Mouse (Mus musculus): ENCODE data around the gene Mgp.

DNA sequence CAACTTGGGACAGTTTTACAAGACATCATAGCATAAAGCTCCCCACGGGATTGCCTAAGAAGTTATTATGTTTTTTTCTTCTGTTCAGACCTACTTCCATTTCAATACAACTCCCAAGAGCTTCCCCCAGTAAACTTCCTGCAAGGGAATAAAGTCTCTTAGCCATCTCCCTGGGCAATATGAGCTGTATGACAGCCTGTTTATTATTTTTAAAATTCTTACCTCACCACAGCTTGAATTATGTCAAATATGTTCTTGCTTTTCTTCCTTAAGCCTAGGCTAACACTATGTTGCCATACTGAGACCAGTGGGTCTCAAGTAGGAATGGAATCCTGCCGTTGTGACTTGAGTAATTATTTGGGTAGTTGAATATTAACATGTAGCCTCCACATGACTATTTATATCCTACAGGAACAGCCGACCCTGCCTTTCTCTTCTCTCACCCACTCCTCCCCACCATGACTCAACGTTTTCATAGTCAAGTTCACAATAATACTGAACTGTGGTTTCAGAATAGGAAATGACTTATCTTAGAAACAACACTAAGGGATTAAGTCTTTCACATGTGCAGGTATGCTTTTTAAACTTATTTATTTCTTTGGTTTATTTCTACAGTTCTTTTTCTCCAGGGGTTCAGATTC lies 24.9 kb upstream of the Mgp start:
- TF ChIP-seq CEBPB (IDR thresholded peaks at IDR 0.05; ENCODE audit: low read depth): no peak
- no peak for TF ChIP-seq FOSL1 (IDR thresholded peaks at IDR 0.05; ENCODE audit: insufficient read depth, low read length, poor library complexity, severe bottlenecking)
- no peak for TF ChIP-seq CTCF (IDR thresholded peaks at IDR 0.05; ENCODE audit: control insufficient read depth, insufficient read depth, insufficient read length)
- peak; percentile 65 for TF ChIP-seq USF1 (IDR thresholded peaks at IDR 0.05; ENCODE audit: low read depth)
- no peak for TF ChIP-seq MYOG (IDR thresholded peaks at IDR 0.05; ENCODE audit: control insufficient read depth, extremely low read depth, insufficient read length)
- TF ChIP-seq MYOD1 (IDR thresholded peaks at IDR 0.05; ENCODE audit: control insufficient read depth, insufficient read length, low read depth): no peak
- no peak for TF ChIP-seq MAX (IDR thresholded peaks at IDR 0.05)
